In genomic region chr5:66503557-66504433, GRCm38 (mm10) we compare ENCODE assay signal across 8 mouse cellular contexts.
DNase-seq lines count a peak whose midpoint lies in the region; ATAC-seq and TF ChIP-seq lines count a peak whose summit lies in the region.

No protein-coding gene starts in this region.

- H3K4me1 ChIP-seq in lung, embryonic 15.5 days: peaks cover 27% of the 10 kb centered on the region
- H3K4me1 ChIP-seq in forebrain, embryonic 14.5 days (ENCODE audit: control insufficient read depth, insufficient read depth, low read length): no peaks in the 10 kb centered on the region

- H3K27ac ChIP-seq in gastrocnemius, adult 2 months: peak overlapping the region; percentile 65
- peak overlapping the region; percentile 63 for H3K27ac ChIP-seq in lung, embryonic 15.5 days
- H3K27ac ChIP-seq in forebrain, embryonic 14.5 days (ENCODE audit: low read depth, low read length): no peak overlapping the region

- H3K36me3 ChIP-seq in lung, embryonic 15.5 days: no peaks in the 10 kb centered on the region
- H3K36me3 ChIP-seq in forebrain, embryonic 14.5 days (ENCODE audit: control insufficient read depth, insufficient read depth, low read length): no peaks in the 10 kb centered on the region

- 21% methylated on average over 17 of the region's 17 CpGs for WGBS in lung, embryonic 15.5 days
- WGBS in forebrain, embryonic 14.5 days: 79% methylated on average over 17 of the region's 17 CpGs

- TF ChIP-seq CTCF in gastrocnemius, adult 2 months (IDR thresholded peaks at IDR 0.05): no peak
- no peak for TF ChIP-seq CTCF in brain, embryonic 14.5 days (IDR thresholded peaks at IDR 0.05; ENCODE audit: borderline replicate concordance, extremely low read depth, insufficient read depth, insufficient read length)

- H3K9me3 ChIP-seq in lung, embryonic 15.5 days: no peaks in the 10 kb centered on the region
- no peaks in the 10 kb centered on the region for H3K9me3 ChIP-seq in forebrain, embryonic 14.5 days (replicated peaks; ENCODE audit: control insufficient read depth, low read length)

- peak overlapping the region; percentile 12; the same call in 1 of the 2 replicates for H3K4me2 ChIP-seq in lung, embryonic 15.5 days
- no peak overlapping the region for H3K4me2 ChIP-seq in forebrain, embryonic 14.5 days (ENCODE audit: low read length)

- 0 out of 2 replicates have a peak overlapping the region, but pooled peaks have one; percentile 3 for H3K4me3 ChIP-seq in gastrocnemius, adult 2 months
- H3K4me3 ChIP-seq in lung, embryonic 15.5 days: no peak overlapping the region
- no peak overlapping the region for H3K4me3 ChIP-seq in forebrain, embryonic 14.5 days (ENCODE audit: low read depth, low read length)

- intact Hi-C loops in gastrocnemius, adult 2 months (cut with DNase I): no loop called here

- peak; percentile 87 for ATAC-seq in lung, embryonic 15.5 days (ENCODE audit: borderline replicate concordance, extremely low read depth, low FRiP score, low TSS enrichment)
- no peak for ATAC-seq in forebrain, embryonic 14.5 days

- TF ChIP-seq POLR2A in brain, embryonic 14.5 days (IDR thresholded peaks at IDR 0.05; ENCODE audit: borderline replicate concordance, extremely low read depth, insufficient read depth, insufficient read length, poor library complexity, severe bottlenecking): no peak

- no peak overlapping the region for H3K9ac ChIP-seq in lung, embryonic 15.5 days
- no peak overlapping the region for H3K9ac ChIP-seq in forebrain, embryonic 14.5 days (ENCODE audit: low read length)

- no peaks in the 10 kb centered on the region for H3K27me3 ChIP-seq in lung, embryonic 15.5 days
- H3K27me3 ChIP-seq in forebrain, embryonic 14.5 days (replicated peaks; ENCODE audit: control insufficient read depth, insufficient read depth, low read length): no peaks in the 10 kb centered on the region

- DNase-seq in gastrocnemius, adult 2 months: no peak
- no peak for DNase-seq in gastrocnemius, postnatal 25 days
- DNase-seq in brain, embryonic 14.5 days (ENCODE audit: low read depth): peak; percentile 36
- peak; percentile 69 for DNase-seq in kidney, adult 9 months
- no peak for DNase-seq in testis, postnatal 10 days (ENCODE audit: low spot score)
- DNase-seq in forebrain, embryonic 14.5 days (ENCODE audit: low spot score): no peak
- no peak for DNase-seq in Muller cell, postnatal 12 days (ENCODE audit: inconsistent ontology term)

Comparison
In these comparisons a context has a peak if more than half of its experiments do, and no peak if none do; other contexts are left out.
1. DNase-seq: peak in brain, embryonic 14.5 days (single experiment) and kidney, adult 9 months (single experiment); none in gastrocnemius, adult 2 months (single experiment), gastrocnemius, postnatal 25 days (single experiment), testis, postnatal 10 days (single experiment), forebrain, embryonic 14.5 days (single experiment) and Muller cell, postnatal 12 days (single experiment).